ENCODE assay signal across 19 mouse cellular contexts in genomic region chr8:105798408-105798807, GRCm38 (mm10). TPM values are rescaled to one million over a fixed set of nuclear protein-coding genes. Genes with fewer than 3 reads are reported as not detected.
DNase-seq lines count a peak whose midpoint lies in the region; ATAC-seq lines count a peak whose summit lies in the region.
"Had no signal": no experiment of that assay in that cellular context is flagged by ENCODE, and none has a peak within 500 bp of the region (broad histone marks: within the 10 kb centered on the region; RNA-seq: fewer than 3 reads in every experiment).

No protein-coding gene starts in this region.

- no peak overlapping the region for H3K4me2 ChIP-seq in forebrain, embryonic 13.5 days
- no peak overlapping the region for H3K4me2 ChIP-seq in hindbrain, embryonic 11.5 days (replicated peaks; ENCODE audit: low read depth, low read length)
- no peak overlapping the region for H3K4me2 ChIP-seq in liver, embryonic 11.5 days
- H3K4me2 ChIP-seq in stomach, embryonic 15.5 days = no peak overlapping the region
- H3K4me2 ChIP-seq: hindbrain, embryonic 15.5 days had no signal

- no peaks in the 10 kb centered on the region for H3K9me3 ChIP-seq in forebrain, embryonic 10.5 days
- H3K9me3 ChIP-seq in forebrain, embryonic 13.5 days (replicated peaks) = no peaks in the 10 kb centered on the region
- no peaks in the 10 kb centered on the region for H3K9me3 ChIP-seq in hindbrain, embryonic 10.5 days
- H3K9me3 ChIP-seq in hindbrain, embryonic 11.5 days (ENCODE audit: control insufficient read depth, low read length) = no peaks in the 10 kb centered on the region
- no peaks in the 10 kb centered on the region for H3K9me3 ChIP-seq in liver, embryonic 11.5 days (ENCODE audit: control insufficient read depth, low read length)
- no peaks in the 10 kb centered on the region for H3K9me3 ChIP-seq in stomach, embryonic 15.5 days
- H3K9me3 ChIP-seq: hindbrain, embryonic 15.5 days; limb, embryonic 10.5 days had no signal

- H3K36me3 ChIP-seq in forebrain, embryonic 10.5 days (replicated peaks) = peaks cover 44% of the 10 kb centered on the region
- peaks cover 17% of the 10 kb centered on the region; the same call in 1 of the 2 replicates for H3K36me3 ChIP-seq in forebrain, embryonic 13.5 days (ENCODE audit: poor library complexity, severe bottlenecking)
- peaks cover 42% of the 10 kb centered on the region for H3K36me3 ChIP-seq in hindbrain, embryonic 10.5 days
- H3K36me3 ChIP-seq in hindbrain, embryonic 11.5 days (ENCODE audit: control insufficient read depth, insufficient read depth, low read length) = no peaks in the 10 kb centered on the region
- peaks cover 2% of the 10 kb centered on the region; the same call in 1 of the 2 replicates for H3K36me3 ChIP-seq in liver, embryonic 11.5 days (ENCODE audit: control insufficient read depth, insufficient read depth, low read length)
- H3K36me3 ChIP-seq in stomach, embryonic 15.5 days = no peaks in the 10 kb centered on the region
- H3K36me3 ChIP-seq: hindbrain, embryonic 15.5 days had no signal

- H3K27ac ChIP-seq in forebrain, embryonic 10.5 days = 0 out of 2 replicates have a peak overlapping the region, but pooled peaks have one; percentile 30
- no peak overlapping the region for H3K27ac ChIP-seq in forebrain, embryonic 13.5 days
- 0 out of 2 replicates have a peak overlapping the region, but pooled peaks have one; percentile 16 for H3K27ac ChIP-seq in hindbrain, embryonic 10.5 days
- H3K27ac ChIP-seq in hindbrain, embryonic 11.5 days (ENCODE audit: low read depth, low read length) = no peak overlapping the region
- no peak overlapping the region for H3K27ac ChIP-seq in liver, embryonic 11.5 days (ENCODE audit: low read depth, low read length)
- peak overlapping the region; percentile 61; the same call in 1 of the 2 replicates for H3K27ac ChIP-seq in stomach, embryonic 15.5 days
- H3K27ac ChIP-seq: limb, embryonic 10.5 days had no signal

- no peak overlapping the region for H3K4me3 ChIP-seq in forebrain, embryonic 10.5 days
- no peak overlapping the region for H3K4me3 ChIP-seq in forebrain, embryonic 13.5 days
- H3K4me3 ChIP-seq in hindbrain, embryonic 10.5 days = no peak overlapping the region
- H3K4me3 ChIP-seq in hindbrain, embryonic 11.5 days (ENCODE audit: low read depth, low read length) = no peak overlapping the region
- H3K4me3 ChIP-seq in liver, embryonic 11.5 days (ENCODE audit: low read depth, low read length) = no peak overlapping the region
- no peak overlapping the region for H3K4me3 ChIP-seq in stomach, embryonic 15.5 days (replicated peaks)
- H3K4me3 ChIP-seq: heart, adult 2 months; hindbrain, embryonic 15.5 days; limb, embryonic 10.5 days had no signal

- WGBS in forebrain, embryonic 10.5 days = 92% methylated on average over 5 of the region's 5 CpGs
- WGBS in forebrain, embryonic 13.5 days = 93% methylated on average over 5 of the region's 5 CpGs
- WGBS in hindbrain, embryonic 10.5 days = 92% methylated on average over 5 of the region's 5 CpGs
- 96% methylated on average over 5 of the region's 5 CpGs for WGBS in hindbrain, embryonic 11.5 days
- 93% methylated on average over 5 of the region's 5 CpGs for WGBS in liver, embryonic 11.5 days
- WGBS in stomach, embryonic 15.5 days = 84% methylated on average over 5 of the region's 5 CpGs

- H3K9ac ChIP-seq in forebrain, embryonic 13.5 days = no peak overlapping the region
- H3K9ac ChIP-seq in hindbrain, embryonic 11.5 days (ENCODE audit: low read depth, low read length) = no peak overlapping the region
- H3K9ac ChIP-seq in liver, embryonic 11.5 days (ENCODE audit: low read depth, low read length) = 0 out of 2 replicates have a peak overlapping the region, but pooled peaks have one; percentile 9
- H3K9ac ChIP-seq in stomach, embryonic 15.5 days = no peak overlapping the region
- H3K9ac ChIP-seq: hindbrain, embryonic 15.5 days had no signal

- peaks cover 9% of the 10 kb centered on the region; the same call in 1 of the 2 replicates for H3K4me1 ChIP-seq in forebrain, embryonic 10.5 days
- H3K4me1 ChIP-seq in forebrain, embryonic 13.5 days = peaks cover 11% of the 10 kb centered on the region
- H3K4me1 ChIP-seq in hindbrain, embryonic 10.5 days (replicated peaks) = 0 out of 2 replicates have a peak, but pooled peaks cover 5% of the 10 kb centered on the region
- H3K4me1 ChIP-seq in hindbrain, embryonic 11.5 days (replicated peaks; ENCODE audit: control insufficient read depth, insufficient read depth, low read length) = no peaks in the 10 kb centered on the region
- H3K4me1 ChIP-seq in liver, embryonic 11.5 days (replicated peaks; ENCODE audit: control insufficient read depth, insufficient read depth, low read length) = peaks cover 38% of the 10 kb centered on the region
- peaks cover 12% of the 10 kb centered on the region; the same call in 1 of the 2 replicates for H3K4me1 ChIP-seq in stomach, embryonic 15.5 days
- H3K4me1 ChIP-seq: limb, embryonic 10.5 days had no signal

- ATAC-seq in forebrain, embryonic 13.5 days = no peak
- no peak for ATAC-seq in hindbrain, embryonic 11.5 days (ENCODE audit: low FRiP score)
- ATAC-seq in liver, embryonic 11.5 days (replicated peaks; ENCODE audit: low FRiP score) = no peak
- ATAC-seq in stomach, embryonic 15.5 days (ENCODE audit: insufficient read depth, low FRiP score, low read depth) = no peak

- H3K27me3 ChIP-seq in forebrain, embryonic 10.5 days (ENCODE audit: poor library complexity, severe bottlenecking) = no peaks in the 10 kb centered on the region
- no peaks in the 10 kb centered on the region for H3K27me3 ChIP-seq in forebrain, embryonic 13.5 days
- H3K27me3 ChIP-seq in hindbrain, embryonic 10.5 days (ENCODE audit: insufficient read depth, poor library complexity, severe bottlenecking) = no peaks in the 10 kb centered on the region
- H3K27me3 ChIP-seq in hindbrain, embryonic 11.5 days (ENCODE audit: control insufficient read depth, insufficient read depth, low read length) = no peaks in the 10 kb centered on the region
- H3K27me3 ChIP-seq in liver, embryonic 11.5 days (replicated peaks; ENCODE audit: control insufficient read depth, insufficient read depth, low read length) = no peaks in the 10 kb centered on the region
- no peaks in the 10 kb centered on the region for H3K27me3 ChIP-seq in stomach, embryonic 15.5 days (replicated peaks)
- H3K27me3 ChIP-seq: CH12.LX; hindbrain, embryonic 15.5 days had no signal

- no peak for DNase-seq in forebrain, embryonic 10.5 days (ENCODE audit: extremely low spot score, low spot score)
- DNase-seq in hindbrain, embryonic 10.5 days (ENCODE audit: low spot score) = no peak
- no peak for DNase-seq in hindbrain, embryonic 11.5 days (ENCODE audit: low spot score)
- no peak for DNase-seq in liver, embryonic 11.5 days (ENCODE audit: low spot score)
- DNase-seq in urinary bladder, adult 2 months (ENCODE audit: low spot score) = no peak
- no peak for DNase-seq in adrenal gland, adult 2 months
- DNase-seq: adrenal gland, postnatal 25 days; cerebellum, postnatal 25 days; heart, adult 2 months; kidney, adult 11 months; kidney, postnatal 4 days; lung, postnatal 14 days; thymus, adult 2 months had no signal

RNA-seq across cellular contexts. Expression of gene Ranbp10, which starts 28.7 kb away (rescaled TPM):
- 9.5 and 11.1 TPM in 2 replicates for polyA plus RNA-seq in forebrain, embryonic 10.5 days (2016; fragmentation: Nextera tagmentation; extraction: Ambion mirVana)
- polyA plus RNA-seq in forebrain, embryonic 13.5 days (2015; fragmentation: Nextera tagmentation; extraction: Ambion mirVana) = 14.2 and 14.7 TPM in 2 replicates
- 10.4 and 11.1 TPM in 2 replicates for polyA plus RNA-seq in hindbrain, embryonic 10.5 days (2016; fragmentation: Nextera tagmentation; extraction: Ambion mirVana)
- polyA plus RNA-seq in hindbrain, embryonic 11.5 days (2014; fragmentation: Nextera tagmentation; extraction: Ambion mirVana) = 13.7 and 17.8 TPM in 2 replicates
- 20.2 and 22.0 TPM in 2 replicates for polyA plus RNA-seq in liver, embryonic 11.5 days (2014; fragmentation: Nextera tagmentation; extraction: Ambion mirVana)
- 13.1 and 13.4 TPM in 2 replicates for polyA plus RNA-seq in stomach, embryonic 15.5 days (2015; fragmentation: Nextera tagmentation; extraction: Ambion mirVana)
- polyA plus RNA-seq in urinary bladder, adult 2 months (2012; rRNA removed) = 17.7 and 18.2 TPM in 2 replicates
- total RNA-seq in adrenal gland, adult 2 months (2021) = 10 to 100 TPM; 19.7 to 23.6 TPM
- polyA plus RNA-seq in adrenal gland, adult 2 months (2012; rRNA removed) = 22.2 and 27.3 TPM in 2 replicates

RNA-seq across cellular contexts. Expression of gene Tsnaxip1, which starts 29.1 kb away (rescaled TPM):
- polyA plus RNA-seq in forebrain, embryonic 10.5 days (2016; fragmentation: Nextera tagmentation; extraction: Ambion mirVana) = 0.06 and 0.07 TPM in 2 replicates
- 0.43 and 1.00 TPM in 2 replicates for polyA plus RNA-seq in forebrain, embryonic 13.5 days (2015; fragmentation: Nextera tagmentation; extraction: Ambion mirVana)
- polyA plus RNA-seq in hindbrain, embryonic 10.5 days (2016; fragmentation: Nextera tagmentation; extraction: Ambion mirVana) = 0.51 and 1.8 TPM in 2 replicates
- polyA plus RNA-seq in hindbrain, embryonic 11.5 days (2014; fragmentation: Nextera tagmentation; extraction: Ambion mirVana) = 1.2 and 1.4 TPM in 2 replicates
- 0.12 TPM in 1 of 2 replicates, not detected in the other for polyA plus RNA-seq in liver, embryonic 11.5 days (2014; fragmentation: Nextera tagmentation; extraction: Ambion mirVana)
- not detected in 2 replicates for polyA plus RNA-seq in stomach, embryonic 15.5 days (2015; fragmentation: Nextera tagmentation; extraction: Ambion mirVana)
- polyA plus RNA-seq in urinary bladder, adult 2 months (2012; rRNA removed) = not detected in 2 replicates
- total RNA-seq in adrenal gland, adult 2 months (2021) = not detected
- not detected in 2 replicates for polyA plus RNA-seq in adrenal gland, adult 2 months (2012; rRNA removed)
- total RNA-seq: adrenal gland, postnatal 25 days; heart, adult 2 months; megakaryocyte-erythroid progenitor cell, adult 5-6 weeks had no signal

RNA-seq across cellular contexts. Expression of gene Gfod2, which starts 39.9 kb away (rescaled TPM):
- 32.7 and 38.3 TPM in 2 replicates for polyA plus RNA-seq in forebrain, embryonic 10.5 days (2016; fragmentation: Nextera tagmentation; extraction: Ambion mirVana)
- polyA plus RNA-seq in forebrain, embryonic 13.5 days (2015; fragmentation: Nextera tagmentation; extraction: Ambion mirVana) = 64.7 and 65.7 TPM in 2 replicates
- polyA plus RNA-seq in hindbrain, embryonic 10.5 days (2016; fragmentation: Nextera tagmentation; extraction: Ambion mirVana) = 36.8 and 49.8 TPM in 2 replicates
- polyA plus RNA-seq in hindbrain, embryonic 11.5 days (2014; fragmentation: Nextera tagmentation; extraction: Ambion mirVana) = 38.3 and 41.6 TPM in 2 replicates
- polyA plus RNA-seq in liver, embryonic 11.5 days (2014; fragmentation: Nextera tagmentation; extraction: Ambion mirVana) = 9.0 and 10.7 TPM in 2 replicates
- 16.0 and 16.2 TPM in 2 replicates for polyA plus RNA-seq in stomach, embryonic 15.5 days (2015; fragmentation: Nextera tagmentation; extraction: Ambion mirVana)
- 5.2 and 5.9 TPM in 2 replicates for polyA plus RNA-seq in urinary bladder, adult 2 months (2012; rRNA removed)
- 10 to 100 TPM in 1 of 2 experiments, 1 to 10 TPM in 1; 7.8 to 14.2 TPM for total RNA-seq in adrenal gland, adult 2 months (2021)
- 8.1 and 9.6 TPM in 2 replicates for polyA plus RNA-seq in adrenal gland, adult 2 months (2012; rRNA removed)

RNA-seq across cellular contexts. Expression of gene Cenpt, which starts 54.7 kb away (rescaled TPM):
- 49.5 and 57.9 TPM in 2 replicates for polyA plus RNA-seq in forebrain, embryonic 10.5 days (2016; fragmentation: Nextera tagmentation; extraction: Ambion mirVana)
- 68.8 and 71.4 TPM in 2 replicates for polyA plus RNA-seq in forebrain, embryonic 13.5 days (2015; fragmentation: Nextera tagmentation; extraction: Ambion mirVana)
- 55.2 and 58.1 TPM in 2 replicates for polyA plus RNA-seq in hindbrain, embryonic 10.5 days (2016; fragmentation: Nextera tagmentation; extraction: Ambion mirVana)
- 55.4 TPM in 2 replicates for polyA plus RNA-seq in hindbrain, embryonic 11.5 days (2014; fragmentation: Nextera tagmentation; extraction: Ambion mirVana)
- 37.0 and 37.5 TPM in 2 replicates for polyA plus RNA-seq in liver, embryonic 11.5 days (2014; fragmentation: Nextera tagmentation; extraction: Ambion mirVana)
- polyA plus RNA-seq in stomach, embryonic 15.5 days (2015; fragmentation: Nextera tagmentation; extraction: Ambion mirVana) = 38.0 and 41.2 TPM in 2 replicates
- 14.5 and 21.2 TPM in 2 replicates for polyA plus RNA-seq in urinary bladder, adult 2 months (2012; rRNA removed)
- 1 to 10 TPM; 5.9 to 6.7 TPM for total RNA-seq in adrenal gland, adult 2 months (2021)
- 5.9 and 8.1 TPM in 2 replicates for polyA plus RNA-seq in adrenal gland, adult 2 months (2012; rRNA removed)

RNA-seq across cellular contexts. Expression of gene Thap11, which starts 56.5 kb away (rescaled TPM):
- polyA plus RNA-seq in forebrain, embryonic 10.5 days (2016; fragmentation: Nextera tagmentation; extraction: Ambion mirVana) = 80.2 and 81.3 TPM in 2 replicates
- polyA plus RNA-seq in forebrain, embryonic 13.5 days (2015; fragmentation: Nextera tagmentation; extraction: Ambion mirVana) = 65.9 and 68.3 TPM in 2 replicates
- polyA plus RNA-seq in hindbrain, embryonic 10.5 days (2016; fragmentation: Nextera tagmentation; extraction: Ambion mirVana) = 78.3 and 83.5 TPM in 2 replicates
- polyA plus RNA-seq in hindbrain, embryonic 11.5 days (2014; fragmentation: Nextera tagmentation; extraction: Ambion mirVana) = 60.5 and 66.7 TPM in 2 replicates
- polyA plus RNA-seq in liver, embryonic 11.5 days (2014; fragmentation: Nextera tagmentation; extraction: Ambion mirVana) = 62.0 and 66.5 TPM in 2 replicates
- polyA plus RNA-seq in stomach, embryonic 15.5 days (2015; fragmentation: Nextera tagmentation; extraction: Ambion mirVana) = 61.6 and 63.3 TPM in 2 replicates
- 42.2 and 44.4 TPM in 2 replicates for polyA plus RNA-seq in urinary bladder, adult 2 months (2012; rRNA removed)
- 10 to 100 TPM; 31.7 to 38.0 TPM for total RNA-seq in adrenal gland, adult 2 months (2021)
- 79.7 and 91.6 TPM in 2 replicates for polyA plus RNA-seq in adrenal gland, adult 2 months (2012; rRNA removed)

Comparison
In these comparisons a context has a peak if more than half of its experiments do, and no peak if none do; other contexts are left out.
1. H3K27ac ChIP-seq: peak in forebrain, embryonic 10.5 days (single experiment), hindbrain, embryonic 10.5 days (single experiment) and stomach, embryonic 15.5 days (single experiment); none in forebrain, embryonic 13.5 days (single experiment), hindbrain, embryonic 11.5 days (single experiment) and liver, embryonic 11.5 days (single experiment).